Mouse (Mus musculus): ENCODE measurements at regions not wholly inside any gene's neighbourhood (a gene's known extent, or its start where the extent isn't known, plus 50 kb on each side); places are given as distances from the start of the nearest gene placed in this dataset.

GRCm38 (mm10) chr15:31753578-31754281 is 152.1 kb downstream of the Fam173b start:
- H3K27ac ChIP-seq: no peak overlapping the region
- peak; percentile 51 for ATAC-seq
- H3K27me3 ChIP-seq (replicated peaks): no peaks in the 10 kb centered on the region
- H3K4me1 ChIP-seq (replicated peaks): no peaks in the 10 kb centered on the region
- H3K4me2 ChIP-seq (replicated peaks): no peak overlapping the region
- no peak overlapping the region for H3K9ac ChIP-seq
- no peaks in the 10 kb centered on the region for H3K36me3 ChIP-seq
- no peak overlapping the region for H3K4me3 ChIP-seq (replicated peaks)
- 32% methylated on average over 14 of the region's 14 CpGs for WGBS
- H3K9me3 ChIP-seq: no peaks in the 10 kb centered on the region

- no peak for ATAC-seq
- no peaks in the 10 kb centered on the region for H3K27me3 ChIP-seq (replicated peaks)
- H3K4me3 ChIP-seq (replicated peaks): no peak overlapping the region
- 78% methylated on average over 12 of the region's 12 CpGs for WGBS
- H3K36me3 ChIP-seq: no peaks in the 10 kb centered on the region
- H3K9me3 ChIP-seq: no peaks in the 10 kb centered on the region
- H3K4me1 ChIP-seq (replicated peaks): no peaks in the 10 kb centered on the region
- H3K27ac ChIP-seq: no peak overlapping the region
- H3K4me2 ChIP-seq (replicated peaks): no peak overlapping the region
- H3K9ac ChIP-seq: no peak overlapping the region
Measured at GRCm38 (mm10) chr15:31768959-31769844, 167.6 kb downstream of the Fam173b start.

GRCm38 (mm10) chr15:31783081-31783480 is 181.4 kb downstream of the Fam173b start:
- Histone ChIP-seq H3K27ac (no peak overlapping the region), H3K36me3 (no peaks in the 10 kb centered on the region), H3K4me2 (replicated peaks) (no peak overlapping the region), H3K9ac (no peak overlapping the region), H3K4me3 (replicated peaks) (no peak overlapping the region), H3K4me1 (replicated peaks) (no peaks in the 10 kb centered on the region), H3K27me3 (replicated peaks) (no peaks in the 10 kb centered on the region), H3K9me3 (no peaks in the 10 kb centered on the region)
- no peak for ATAC-seq
- 81% methylated on average over 2 of the region's 2 CpGs for WGBS

GRCm38 (mm10) chr15:31785022-31785421 is 183.4 kb downstream of the Fam173b start:
- H3K4me1 ChIP-seq (replicated peaks): no peaks in the 10 kb centered on the region
- no peak overlapping the region for H3K4me2 ChIP-seq (replicated peaks)
- H3K9me3 ChIP-seq: no peaks in the 10 kb centered on the region
- H3K4me3 ChIP-seq (replicated peaks): no peak overlapping the region
- no peak for ATAC-seq
- 70% methylated on average over 3 of the region's 3 CpGs for WGBS
- H3K36me3 ChIP-seq: no peaks in the 10 kb centered on the region
- H3K27me3 ChIP-seq (replicated peaks): no peaks in the 10 kb centered on the region
- no peak overlapping the region for H3K9ac ChIP-seq
- H3K27ac ChIP-seq: no peak overlapping the region

GRCm38 (mm10) chr15:31798863-31799262 is 197.2 kb downstream of the Fam173b start:
- no peaks in the 10 kb centered on the region for H3K4me1 ChIP-seq (replicated peaks)
- no peaks in the 10 kb centered on the region for H3K27me3 ChIP-seq (replicated peaks)
- H3K27ac ChIP-seq: no peak overlapping the region
- no peaks in the 10 kb centered on the region for H3K9me3 ChIP-seq
- H3K36me3 ChIP-seq: no peaks in the 10 kb centered on the region
- ATAC-seq: no peak
- 90% methylated on average over 2 of the region's 2 CpGs for WGBS
- H3K9ac ChIP-seq: no peak overlapping the region
- H3K4me2 ChIP-seq (replicated peaks): no peak overlapping the region
- H3K4me3 ChIP-seq (replicated peaks): no peak overlapping the region

- ATAC-seq: no peak
Measured at GRCm38 (mm10) chr15:31805522-31805921, 203.9 kb downstream of the Fam173b start.

GRCm38 (mm10) chr15:31815551-31815950 is 213.9 kb downstream of the Fam173b start:
- 74% methylated on average over 5 of the region's 5 CpGs for WGBS
- no peak overlapping the region for H3K4me2 ChIP-seq (replicated peaks)

More at GRCm38 (mm10) chr15:31805522-31805921, 203.9 kb downstream of the Fam173b start:
- Histone ChIP-seq H3K9me3 (no peaks in the 10 kb centered on the region), H3K4me2 (replicated peaks) (no peak overlapping the region), H3K27ac (no peak overlapping the region), H3K4me3 (replicated peaks) (no peak overlapping the region), H3K27me3 (replicated peaks) (no peaks in the 10 kb centered on the region), H3K9ac (no peak overlapping the region), H3K4me1 (replicated peaks) (no peaks in the 10 kb centered on the region), H3K36me3 (no peaks in the 10 kb centered on the region)
- 48% methylated on average over 3 of the region's 3 CpGs for WGBS

GRCm38 (mm10) chr15:31819219-31819618 is 217.6 kb downstream of the Fam173b start:
- no peaks in the 10 kb centered on the region for H3K9me3 ChIP-seq
- no peak overlapping the region for H3K9ac ChIP-seq
- WGBS: 58% methylated on average over 6 of the region's 6 CpGs
- no peaks in the 10 kb centered on the region for H3K36me3 ChIP-seq
- no peak overlapping the region for H3K4me2 ChIP-seq (replicated peaks)
- no peak overlapping the region for H3K4me3 ChIP-seq (replicated peaks)
- H3K4me1 ChIP-seq (replicated peaks): no peaks in the 10 kb centered on the region
- no peak for ATAC-seq
- no peaks in the 10 kb centered on the region for H3K27me3 ChIP-seq (replicated peaks)
- H3K27ac ChIP-seq: no peak overlapping the region

More at GRCm38 (mm10) chr15:31815551-31815950, 213.9 kb downstream of the Fam173b start:
- no peaks in the 10 kb centered on the region for H3K9me3 ChIP-seq
- H3K4me3 ChIP-seq (replicated peaks): no peak overlapping the region
- no peak overlapping the region for H3K9ac ChIP-seq
- no peak overlapping the region for H3K27ac ChIP-seq
- ATAC-seq: no peak
- H3K27me3 ChIP-seq (replicated peaks): no peaks in the 10 kb centered on the region
- H3K4me1 ChIP-seq (replicated peaks): no peaks in the 10 kb centered on the region
- H3K36me3 ChIP-seq: no peaks in the 10 kb centered on the region

GRCm38 (mm10) chr15:31827219-31827618 is 225.6 kb downstream of the Fam173b start:
- Histone ChIP-seq H3K4me3 (replicated peaks) (no peak overlapping the region), H3K27ac (no peak overlapping the region), H3K9me3 (no peaks in the 10 kb centered on the region), H3K4me2 (replicated peaks) (no peak overlapping the region), H3K4me1 (replicated peaks) (no peaks in the 10 kb centered on the region), H3K27me3 (replicated peaks) (no peaks in the 10 kb centered on the region), H3K9ac (no peak overlapping the region), H3K36me3 (no peaks in the 10 kb centered on the region)
- WGBS: 94% methylated on average over 6 of the region's 6 CpGs
- no peak for ATAC-seq

GRCm38 (mm10) chr15:31841519-31841918 is 239.9 kb downstream of the Fam173b start:
- no peak overlapping the region for H3K9ac ChIP-seq
- no peaks in the 10 kb centered on the region for H3K9me3 ChIP-seq
- H3K27ac ChIP-seq: no peak overlapping the region
- H3K27me3 ChIP-seq (replicated peaks): no peaks in the 10 kb centered on the region
- H3K4me2 ChIP-seq (replicated peaks): no peak overlapping the region
- H3K36me3 ChIP-seq: no peaks in the 10 kb centered on the region
- no peak overlapping the region for H3K4me3 ChIP-seq (replicated peaks)
- H3K4me1 ChIP-seq (replicated peaks): no peaks in the 10 kb centered on the region
- 57% methylated on average over 1 of the region's 1 CpGs for WGBS
- no peak for ATAC-seq

GRCm38 (mm10) chr15:31854764-31855163 is 253.1 kb downstream of the Fam173b start:
- H3K27me3 ChIP-seq (replicated peaks): no peaks in the 10 kb centered on the region
- 74% methylated on average over 5 of the region's 5 CpGs for WGBS
- H3K27ac ChIP-seq: no peak overlapping the region
- no peaks in the 10 kb centered on the region for H3K4me1 ChIP-seq (replicated peaks)
- no peak overlapping the region for H3K4me2 ChIP-seq (replicated peaks)
- no peak for ATAC-seq
- H3K9ac ChIP-seq: no peak overlapping the region
- H3K9me3 ChIP-seq: no peaks in the 10 kb centered on the region
- H3K36me3 ChIP-seq: no peaks in the 10 kb centered on the region
- H3K4me3 ChIP-seq (replicated peaks): no peak overlapping the region

- Histone ChIP-seq H3K27ac (no peak overlapping the region), H3K4me1 (replicated peaks) (no peaks in the 10 kb centered on the region), H3K27me3 (replicated peaks) (no peaks in the 10 kb centered on the region), H3K9me3 (no peaks in the 10 kb centered on the region), H3K4me3 (replicated peaks) (no peak overlapping the region), H3K36me3 (no peaks in the 10 kb centered on the region), H3K4me2 (replicated peaks) (no peak overlapping the region), H3K9ac (no peak overlapping the region)
- WGBS: 76% methylated on average over 3 of the region's 3 CpGs
- ATAC-seq: no peak
Measured at GRCm38 (mm10) chr15:31855188-31855587, 253.5 kb downstream of the Fam173b start.
